Mouse (Mus musculus) liver, adult 2 months (tissue): ENCODE results near the gene Plekhg2. TPM values are rescaled to one million over a fixed set of nuclear protein-coding genes. Genes with fewer than 3 reads are reported as not detected.

Experiments
- DNase-seq: peaks from one replicate; pipeline ENCODE4 v3.0.0-alpha.2; 2011; ENCODE audit warnings: low read depth, low spot score; ENCODE audit errors: extremely low read depth
- H3K27ac ChIP-seq: fragments of 200-500 bp; replicated peaks from 2 replicates; pipeline ENCODE4 v1.5.1; 2012; ENCODE audit warnings: low read depth, mild to moderate bottlenecking, control low read depth, inconsistent platforms, low read length; ENCODE audit not compliant: insufficient read depth
- H3K27me3 ChIP-seq: fragments of 200-500 bp; 2 replicates; pipeline ENCODE4 v1.6.1; 2012; ENCODE audit warnings: mild to moderate bottlenecking, moderate library complexity, low read length, inconsistent platforms; ENCODE audit not compliant: control insufficient read depth, insufficient read depth
- H3K36me3 ChIP-seq: fragments of 200-500 bp; 2 replicates; pipeline ENCODE4 v1.6.1; 2012; ENCODE audit warnings: low read length, inconsistent platforms; ENCODE audit not compliant: control insufficient read depth, insufficient read depth
- H3K4me1 ChIP-seq: fragments of 200-500 bp; 2 replicates; pipeline ENCODE4 v1.6.1; 2011; ENCODE audit warnings: low read length; ENCODE audit not compliant: control insufficient read depth, insufficient read depth
- H3K4me3 ChIP-seq: fragments of 200-500 bp; 2 replicates; pipeline ENCODE4 v1.5.1; 2011; ENCODE audit warnings: low read depth, mild to moderate bottlenecking, control low read depth, low read length, moderate library complexity; ENCODE audit not compliant: insufficient read depth
- H3K79me2 ChIP-seq: fragments of 200-500 bp; 2 replicates; pipeline ENCODE4 v1.6.1; 2012; ENCODE audit warnings: inconsistent platforms, mild to moderate bottlenecking, low read length, moderate library complexity; ENCODE audit not compliant: control insufficient read depth, insufficient read depth
- H3K9ac ChIP-seq: fragments of 200-500 bp; 2 replicates; pipeline ENCODE4 v1.6.1; 2012; ENCODE audit warnings: low read depth, mild to moderate bottlenecking, control low read depth, inconsistent platforms, low read length
- CTCF ChIP-seq: fragments of 200-500 bp; IDR thresholded peaks from 2 replicates; pipeline ENCODE4 v1.5.1; 2011; ENCODE audit warnings: low read depth, low read length, control low read depth
- POLR2A ChIP-seq: fragments of 200-500 bp; IDR thresholded peaks from 2 replicates; pipeline ENCODE4 v1.6.1; 2011; ENCODE audit warnings: low read length, control low read depth; ENCODE audit not compliant: insufficient read depth; ENCODE audit errors: extremely low read depth
- WGBS: fragments of 180-500 bp; shearing (Covaris S2); methylation state at CpG from one replicate; pipeline ENCODE4 v1.1.7; 2018; 5-methylcytosine and 5-hydroxymethylcytosine counted together
- polyA plus RNA-seq: library from polyadenylated mRNA; depleted of rRNA; stranded (reverse); fragments of >200 nt; gene quantifications from 2 replicates; pipeline ENCODE4 v1.2.3, GENCODE M21; 2012
- total RNA-seq: library from RNA; depleted of rRNA; stranded (reverse); fragments of >200 nt; gene quantifications from 2 replicates; pipeline ENCODE4 v1.2.3, GENCODE M21; 2014

Gene Plekhg2
- total and polyA plus RNA-seq, 2 experiments = 0.65 to 3.5 TPM

- H3K27me3 ChIP-seq = no peaks in the 10 kb centered on the region
- no peak overlapping the region for H3K4me3 ChIP-seq
- H3K79me2 ChIP-seq = peaks cover 11% of the 10 kb centered on the region; the same call in 1 of the 2 replicates
- peaks cover 35% of the 10 kb centered on the region for H3K4me1 ChIP-seq
- DNase-seq = no peak
- no peak overlapping the region for H3K9ac ChIP-seq
- peaks cover 15% of the 10 kb centered on the region for H3K36me3 ChIP-seq
- 84% methylated on average over 3 of the region's 3 CpGs for WGBS
- TF ChIP-seq POLR2A = no peak
- TF ChIP-seq CTCF = no peak
- H3K27ac ChIP-seq = peak overlapping the region; percentile 41
Observed at GRCm38 (mm10) chr7:28354113-28354581, 18.3 kb downstream of the Plekhg2 start.

- Histone ChIP-seq H3K4me3 (no peak overlapping the region), H3K4me1 (peaks cover 31% of the 10 kb centered on the region), H3K36me3 (peaks cover 15% of the 10 kb centered on the region), H3K27me3 (no peaks in the 10 kb centered on the region), H3K27ac (peak overlapping the region; percentile 41; the same call in 1 of the 2 replicates), H3K9ac (no peak overlapping the region), H3K79me2 (peaks cover 11% of the 10 kb centered on the region; the same call in 1 of the 2 replicates)
- WGBS = 25% methylated on average over 2 of the region's 2 CpGs
- peak; percentile 96 for DNase-seq
- TF ChIP-seq POLR2A (no peak), CTCF (peak; percentile 44; the same call in 1 of the 2 replicates)
Observed at GRCm38 (mm10) chr7:28353267-28353666, 19.1 kb downstream of the Plekhg2 start.

GRCm38 (mm10) chr7:28351676-28352191, 20.7 kb downstream of the Plekhg2 start:
- Histone ChIP-seq H3K79me2 (peaks cover 11% of the 10 kb centered on the region; the same call in 1 of the 2 replicates), H3K4me3 (peak overlapping the region; percentile 83), H3K36me3 (peaks cover 15% of the 10 kb centered on the region), H3K9ac (peak overlapping the region; percentile 55), H3K4me1 (peaks cover 26% of the 10 kb centered on the region), H3K27me3 (no peaks in the 10 kb centered on the region), H3K27ac (no peak overlapping the region)
- TF ChIP-seq CTCF (no peak), POLR2A (no peak)
- DNase-seq = no peak
- WGBS = 7% methylated on average over 4 of the region's 4 CpGs

DNA sequence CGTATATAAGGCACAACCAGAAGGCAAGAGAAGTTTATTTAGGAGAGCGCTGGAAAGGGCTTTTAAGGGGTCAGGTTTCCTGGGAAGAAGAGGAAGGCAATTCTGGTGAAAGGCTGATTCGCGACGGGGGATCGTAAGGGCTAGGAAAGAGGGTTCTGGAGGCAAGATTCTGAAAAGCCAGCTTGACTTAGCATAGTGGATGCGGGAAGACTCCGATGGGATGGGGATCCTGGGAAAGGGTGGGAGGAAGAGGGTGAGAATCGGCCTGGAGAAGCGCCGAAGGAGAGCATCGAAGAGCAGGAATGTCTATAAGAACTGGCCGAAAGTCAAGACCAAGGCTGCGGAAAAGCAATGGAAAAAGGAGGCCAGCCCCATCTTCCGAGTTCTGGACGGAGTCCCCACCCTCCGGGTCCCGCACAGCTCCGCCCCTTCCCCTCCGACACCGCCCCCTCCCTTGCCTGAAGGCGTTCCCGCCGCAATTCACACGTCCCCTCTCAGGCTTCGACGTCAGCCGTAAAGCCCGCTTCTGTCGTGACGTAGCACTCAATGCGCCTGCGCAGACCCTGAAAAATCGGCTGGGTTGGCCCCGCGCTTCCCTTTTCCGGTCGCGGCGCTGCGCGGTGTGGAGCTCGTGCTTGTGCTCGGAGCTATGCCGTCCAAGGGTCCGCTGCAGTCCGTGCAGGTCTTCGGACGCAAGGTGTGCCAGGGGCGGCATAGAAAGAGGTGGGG, 22.1 kb downstream of the Plekhg2 start, which contains the start of gene Rps16:
Gene Rps16 (plus strand): TSS at position 498 of the 729 bp plus-strand sequence.
- WGBS = 1% methylated on average over 50 of the region's 50 CpGs
- Histone ChIP-seq H3K4me3 (peak within 1 kb of the TSS; percentile 83), H3K27ac (peak within 1 kb of the TSS; percentile 85), H3K27me3 (no peaks in the 10 kb centered on the region), H3K9ac (peak within 1 kb of the TSS; percentile 88), H3K79me2 (peaks cover 11% of the 10 kb centered on the region; the same call in 1 of the 2 replicates), H3K4me1 (peaks cover 31% of the 10 kb centered on the region), H3K36me3 (peaks cover 15% of the 10 kb centered on the region)
- peak; percentile 88 for DNase-seq
- peak; percentile 53; the same call in 1 of the 2 replicates for TF ChIP-seq POLR2A
- no peak for TF ChIP-seq CTCF

- Histone ChIP-seq H3K36me3 (peaks cover 11% of the 10 kb centered on the region), H3K79me2 (peaks cover 11% of the 10 kb centered on the region; the same call in 1 of the 2 replicates), H3K9ac (no peak overlapping the region), H3K4me1 (peaks cover 28% of the 10 kb centered on the region), H3K4me3 (no peak overlapping the region), H3K27ac (no peak overlapping the region; the same call in 1 of the 2 replicates), H3K27me3 (no peaks in the 10 kb centered on the region)
- no peak for DNase-seq
- whole genome bisulfite sequencing = 90% methylated on average over 7 of the region's 7 CpGs
- TF ChIP-seq CTCF = no peak
- no peak for TF ChIP-seq POLR2A
Observed at GRCm38 (mm10) chr7:28348601-28349000, 23.8 kb downstream of the Plekhg2 start.

DNA sequence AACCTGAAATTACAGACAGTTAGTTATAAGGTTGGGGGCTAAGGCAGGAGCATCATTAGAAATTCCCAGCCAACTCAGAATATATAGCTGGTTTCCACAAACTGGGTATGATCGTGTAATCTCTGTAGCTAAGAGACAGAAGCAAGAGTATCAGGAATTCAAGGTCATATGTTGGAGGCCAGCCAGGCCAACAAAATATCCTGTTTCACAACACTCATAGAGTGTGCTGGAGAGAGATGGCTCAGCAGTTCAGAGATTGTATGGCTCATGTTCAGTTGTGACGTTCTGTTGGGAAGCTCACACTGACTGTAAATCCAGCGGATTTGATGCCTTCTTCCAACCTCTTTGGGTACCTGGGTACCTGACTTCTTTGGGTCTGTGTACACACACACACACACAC, 24.7 kb downstream of the Plekhg2 start:
- H3K4me3 ChIP-seq = no peak overlapping the region
- peak overlapping the region; percentile 52; the same call in 1 of the 2 replicates for H3K9ac ChIP-seq
- H3K4me1 ChIP-seq = peaks cover 24% of the 10 kb centered on the region
- peaks cover 4% of the 10 kb centered on the region; the same call in 1 of the 2 replicates for H3K36me3 ChIP-seq
- TF ChIP-seq POLR2A (no peak), CTCF (no peak)
- H3K79me2 ChIP-seq = peaks cover 11% of the 10 kb centered on the region; the same call in 1 of the 2 replicates
- peak overlapping the region; percentile 93 for H3K27ac ChIP-seq
- H3K27me3 ChIP-seq = no peaks in the 10 kb centered on the region
- 3% methylated on average over 3 of the region's 3 CpGs for WGBS
- DNase-seq = peak; percentile 93
